Mouse (Mus musculus): Measurements from ENCODE around the gene Ndufa13. TPM values are rescaled to one million over a fixed set of nuclear protein-coding genes. Genes with fewer than 3 reads are reported as not detected.

Gene Ndufa13
- polyA plus RNA-seq (2014; fragmentation: Illumina TruSeq; extraction: RNeasy Lipid Tissue Mini Kit (QIAGEN cat#74804); ENCODE audit: low read depth, low replicate concordance): 0.39 TPM

GRCm38 (mm10) chr8:69902163-69903062 is at the start of gene Ndufa13, which contains the start of the genes Tssk6 and Yjefn3:
Ndufa13 (minus strand) TSS chr8:69902558.
Tssk6 (plus strand) TSS chr8:69902184.
Yjefn3 (minus strand) TSS chr8:69902712.

GRCm38 (mm10) chr8:69887289-69888243 is 14.8 kb downstream of the Ndufa13 start, which contains the start of gene Cilp2:
Cilp2 (minus strand) TSS chr8:69887687.

Other genes with a start within 250 kb of the Ndufa13 start
- 3.6 TPM for gene Zfp964, start 248.1 kb downstream of the Ndufa13 start, polyA plus RNA-seq (2014; fragmentation: Illumina TruSeq; extraction: RNeasy Lipid Tissue Mini Kit (QIAGEN cat#74804); ENCODE audit: low read depth, low replicate concordance)
- 13.5 TPM for gene Zfp869, start 191.8 kb downstream of the Ndufa13 start, polyA plus RNA-seq (2014; fragmentation: Illumina TruSeq; extraction: RNeasy Lipid Tissue Mini Kit (QIAGEN cat#74804); ENCODE audit: low read depth, low replicate concordance)
- 2.3 TPM for gene Zfp963, start 152.6 kb downstream of the Ndufa13 start, polyA plus RNA-seq (2014; fragmentation: Illumina TruSeq; extraction: RNeasy Lipid Tissue Mini Kit (QIAGEN cat#74804); ENCODE audit: low read depth, low replicate concordance)
- gene Gm20422, start 127.7 kb downstream of the Ndufa13 start, polyA plus RNA-seq (2014; fragmentation: Illumina TruSeq; extraction: RNeasy Lipid Tissue Mini Kit (QIAGEN cat#74804); ENCODE audit: low read depth, low replicate concordance): not detected
- 0.85 TPM for gene Atp13a1, start 111.4 kb downstream of the Ndufa13 start, polyA plus RNA-seq (2014; fragmentation: Illumina TruSeq; extraction: RNeasy Lipid Tissue Mini Kit (QIAGEN cat#74804); ENCODE audit: low read depth, low replicate concordance)
- gene Zfp866, start 111.4 kb downstream of the Ndufa13 start, polyA plus RNA-seq (2014; fragmentation: Illumina TruSeq; extraction: RNeasy Lipid Tissue Mini Kit (QIAGEN cat#74804); ENCODE audit: low read depth, low replicate concordance): 20.6 TPM
- 0.97 TPM for gene Gmip, start 93.9 kb downstream of the Ndufa13 start, polyA plus RNA-seq (2014; fragmentation: Illumina TruSeq; extraction: RNeasy Lipid Tissue Mini Kit (QIAGEN cat#74804); ENCODE audit: low read depth, low replicate concordance)
- 3.4 TPM for gene Lpar2, start 80.1 kb downstream of the Ndufa13 start, polyA plus RNA-seq (2014; fragmentation: Illumina TruSeq; extraction: RNeasy Lipid Tissue Mini Kit (QIAGEN cat#74804); ENCODE audit: low read depth, low replicate concordance)
- 64.0 TPM for gene Pbx4, start 70.1 kb downstream of the Ndufa13 start, polyA plus RNA-seq (2014; fragmentation: Illumina TruSeq; extraction: RNeasy Lipid Tissue Mini Kit (QIAGEN cat#74804); ENCODE audit: low read depth, low replicate concordance)
- not detected for gene Cilp2, start 14.9 kb downstream of the Ndufa13 start, polyA plus RNA-seq (2014; fragmentation: Illumina TruSeq; extraction: RNeasy Lipid Tissue Mini Kit (QIAGEN cat#74804); ENCODE audit: low read depth, low replicate concordance)
- 0.21 TPM for gene Tssk6, start 374 bp downstream of the Ndufa13 start, polyA plus RNA-seq (2014; fragmentation: Illumina TruSeq; extraction: RNeasy Lipid Tissue Mini Kit (QIAGEN cat#74804); ENCODE audit: low read depth, low replicate concordance)
- gene Yjefn3, start 154 bp upstream of the Ndufa13 start, polyA plus RNA-seq (2014; fragmentation: Illumina TruSeq; extraction: RNeasy Lipid Tissue Mini Kit (QIAGEN cat#74804); ENCODE audit: low read depth, low replicate concordance): not detected
- 7.2 TPM for gene Gatad2a, start 93.8 kb upstream of the Ndufa13 start, polyA plus RNA-seq (2014; fragmentation: Illumina TruSeq; extraction: RNeasy Lipid Tissue Mini Kit (QIAGEN cat#74804); ENCODE audit: low read depth, low replicate concordance)
- 7.5 TPM for gene Mau2, start 140.2 kb upstream of the Ndufa13 start, polyA plus RNA-seq (2014; fragmentation: Illumina TruSeq; extraction: RNeasy Lipid Tissue Mini Kit (QIAGEN cat#74804); ENCODE audit: low read depth, low replicate concordance)
- 18.5 TPM for gene Sugp1, start 140.3 kb upstream of the Ndufa13 start, polyA plus RNA-seq (2014; fragmentation: Illumina TruSeq; extraction: RNeasy Lipid Tissue Mini Kit (QIAGEN cat#74804); ENCODE audit: low read depth, low replicate concordance)
- gene Tm6sf2, start 170.4 kb upstream of the Ndufa13 start, polyA plus RNA-seq (2014; fragmentation: Illumina TruSeq; extraction: RNeasy Lipid Tissue Mini Kit (QIAGEN cat#74804); ENCODE audit: low read depth, low replicate concordance): 0.66 TPM
- 0.06 TPM for gene Hapln4, start 180.9 kb upstream of the Ndufa13 start, polyA plus RNA-seq (2014; fragmentation: Illumina TruSeq; extraction: RNeasy Lipid Tissue Mini Kit (QIAGEN cat#74804); ENCODE audit: low read depth, low replicate concordance)
- 0.62 TPM for gene Ncan, start 218.3 kb upstream of the Ndufa13 start, polyA plus RNA-seq (2014; fragmentation: Illumina TruSeq; extraction: RNeasy Lipid Tissue Mini Kit (QIAGEN cat#74804); ENCODE audit: low read depth, low replicate concordance)
- 0.80 TPM for gene Nr2c2ap, start 228.8 kb upstream of the Ndufa13 start, polyA plus RNA-seq (2014; fragmentation: Illumina TruSeq; extraction: RNeasy Lipid Tissue Mini Kit (QIAGEN cat#74804); ENCODE audit: low read depth, low replicate concordance)
- 0.57 TPM for gene Rfxank, start 236.6 kb upstream of the Ndufa13 start, polyA plus RNA-seq (2014; fragmentation: Illumina TruSeq; extraction: RNeasy Lipid Tissue Mini Kit (QIAGEN cat#74804); ENCODE audit: low read depth, low replicate concordance)
- gene Borcs8, start 236.9 kb upstream of the Ndufa13 start, polyA plus RNA-seq (2014; fragmentation: Illumina TruSeq; extraction: RNeasy Lipid Tissue Mini Kit (QIAGEN cat#74804); ENCODE audit: low read depth, low replicate concordance): 10.0 TPM
- gene Mef2b, start 237.2 kb upstream of the Ndufa13 start, polyA plus RNA-seq (2014; fragmentation: Illumina TruSeq; extraction: RNeasy Lipid Tissue Mini Kit (QIAGEN cat#74804); ENCODE audit: low read depth, low replicate concordance): not detected